Mouse (Mus musculus) forebrain, postnatal 0 days (tissue): ENCODE measurements at regions not wholly inside any gene's neighbourhood (a gene's known extent, or its start where the extent isn't known, plus 50 kb on each side); places are given as distances from the start of the nearest gene placed in this dataset.

Experiments
- ATAC-seq: fragments of 200-750 bp; cut with Nextera tagmentation; 2 replicates; pipeline ENCODE4 v1.8.0; 2017; ENCODE audit warnings: mild to moderate bottlenecking, moderate library complexity
- DNase-seq: peaks from one replicate; pipeline ENCODE4 v3.0.0-alpha.2; 2015
- H3K27ac ChIP-seq: fragments of 300-500 bp; sonication (generic); 2 replicates; pipeline ENCODE4 v1.5.1; 2014; ENCODE audit warnings: low read depth, mild to moderate bottlenecking, antibody characterized with exemption, low read length, moderate library complexity, mixed read lengths
- H3K27me3 ChIP-seq: fragments of 300-500 bp; sonication (generic); 2 replicates; pipeline ENCODE4 v1.6.1; 2014; ENCODE audit warnings: mild to moderate bottlenecking, low read length, mixed read lengths; ENCODE audit not compliant: insufficient read depth
- H3K36me3 ChIP-seq: fragments of 300-500 bp; sonication (generic); 2 replicates; pipeline ENCODE4 v1.6.1; 2014; ENCODE audit warnings: mild to moderate bottlenecking, moderate library complexity; ENCODE audit not compliant: insufficient read depth
- H3K4me1 ChIP-seq: fragments of 300-500 bp; sonication (generic); 2 replicates; pipeline ENCODE4 v1.6.1; 2014; ENCODE audit warnings: antibody characterized with exemption; ENCODE audit not compliant: insufficient read depth
- H3K4me2 ChIP-seq: fragments of 300-500 bp; sonication (generic); 2 replicates; pipeline ENCODE4 v1.6.1; 2014; ENCODE audit warnings: low read depth, mild to moderate bottlenecking, moderate library complexity
- H3K4me3 ChIP-seq: fragments of 300-500 bp; sonication (generic); 2 replicates; pipeline ENCODE4 v1.5.1; 2014; ENCODE audit warnings: low read depth, low read length, mixed read lengths
- H3K9ac ChIP-seq: fragments of 300-500 bp; sonication (generic); 2 replicates; pipeline ENCODE4 v1.6.1; 2014; ENCODE audit warnings: mild to moderate bottlenecking
- H3K9me3 ChIP-seq: fragments of 300-500 bp; sonication (generic); 2 replicates; pipeline ENCODE4 v1.6.1; 2016; ENCODE audit warnings: low read length
- CTCF ChIP-seq: sonication (generic); IDR thresholded peaks from 2 replicates; pipeline ENCODE4 v1.5.1; 2016; ENCODE audit warnings: antibody characterized with exemption, control low read depth, low read depth
- WGBS: fragments of 180-500 bp; shearing (Covaris S2); extraction: QIAGEN DNeasy Blood & Tissue Kit; methylation state at CpG from one replicate; pipeline ENCODE4 v1.1.7; 2014; 5-methylcytosine and 5-hydroxymethylcytosine counted together

- ATAC-seq (no peak), DNase-seq (no peak)
- Histone ChIP-seq H3K9ac (no peak overlapping the region), H3K4me2 (no peak overlapping the region), H3K9me3 (no peaks in the 10 kb centered on the region), H3K4me3 (no peak overlapping the region), H3K27ac (no peak overlapping the region), H3K27me3 (no peaks in the 10 kb centered on the region), H3K4me1 (no peaks in the 10 kb centered on the region), H3K36me3 (no peaks in the 10 kb centered on the region)
- 81% methylated on average over 9 of the region's 9 CpGs for WGBS
- TF ChIP-seq CTCF: no peak
These were observed 234.8 kb downstream of the 3110018I06Rik start for GRCm38 (mm10) chr12:107723062-107723859.

DNA sequence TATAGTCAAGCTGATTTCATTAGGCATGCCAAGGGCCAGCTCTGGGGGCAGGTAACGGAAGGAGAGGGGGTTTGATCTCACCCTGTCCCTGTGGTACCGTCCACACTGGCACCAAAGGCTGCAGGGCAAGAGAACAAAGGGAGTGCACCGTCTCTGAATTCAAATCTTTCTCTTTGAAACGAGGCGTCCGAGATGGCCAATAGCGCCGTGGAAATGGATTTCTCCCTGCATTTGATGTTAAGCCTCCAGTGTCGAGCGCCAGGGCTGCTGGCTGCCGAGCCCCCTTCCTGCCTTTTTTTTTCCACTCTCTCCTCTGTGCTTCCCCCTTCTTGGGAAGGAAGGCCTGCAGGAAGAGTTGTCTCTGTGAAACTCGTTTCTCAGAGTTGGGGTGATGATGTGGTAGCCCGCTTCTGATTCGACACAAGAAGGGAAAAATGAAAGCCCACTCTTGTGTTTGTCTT, 235.5 kb downstream of the 3110018I06Rik start:
- no peaks in the 10 kb centered on the region for H3K36me3 ChIP-seq
- H3K9me3 ChIP-seq: no peaks in the 10 kb centered on the region
- TF ChIP-seq CTCF: no peak
- no peaks in the 10 kb centered on the region for H3K4me1 ChIP-seq
- no peak overlapping the region for H3K4me2 ChIP-seq
- H3K27me3 ChIP-seq: no peaks in the 10 kb centered on the region
- no peak overlapping the region for H3K4me3 ChIP-seq
- no peak for DNase-seq
- no peak overlapping the region for H3K27ac ChIP-seq
- ATAC-seq: no peak
- no peak overlapping the region for H3K9ac ChIP-seq
- 29% methylated on average over 14 of the region's 14 CpGs for WGBS

DNA sequence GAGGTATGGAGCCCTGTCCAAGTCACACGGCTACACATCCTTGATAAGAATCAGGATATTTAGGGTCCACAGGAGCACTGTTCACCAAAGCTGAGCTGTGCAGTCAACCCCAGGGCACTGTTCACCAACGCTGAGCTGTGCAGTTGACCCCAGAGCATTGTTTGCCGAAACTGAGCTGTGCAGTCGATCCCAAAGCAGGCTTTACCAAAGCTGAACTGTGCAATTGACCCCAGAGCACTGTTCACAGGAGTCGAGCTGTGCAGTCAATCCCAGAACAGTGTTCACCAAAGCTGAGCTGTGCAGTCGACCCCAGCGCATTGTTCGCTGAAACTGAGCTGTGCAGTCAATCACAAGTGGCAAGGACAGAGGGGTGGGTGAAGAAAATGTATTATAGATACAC, 236.0 kb downstream of the 3110018I06Rik start:
- ATAC-seq (no peak), DNase-seq (no peak)
- TF ChIP-seq CTCF: no peak
- Histone ChIP-seq H3K4me2 (no peak overlapping the region), H3K9ac (no peak overlapping the region), H3K27ac (no peak overlapping the region), H3K36me3 (no peaks in the 10 kb centered on the region), H3K9me3 (no peaks in the 10 kb centered on the region), H3K27me3 (no peaks in the 10 kb centered on the region), H3K4me1 (no peaks in the 10 kb centered on the region), H3K4me3 (no peak overlapping the region)
- 51% methylated on average over 8 of the region's 8 CpGs for WGBS

DNA sequence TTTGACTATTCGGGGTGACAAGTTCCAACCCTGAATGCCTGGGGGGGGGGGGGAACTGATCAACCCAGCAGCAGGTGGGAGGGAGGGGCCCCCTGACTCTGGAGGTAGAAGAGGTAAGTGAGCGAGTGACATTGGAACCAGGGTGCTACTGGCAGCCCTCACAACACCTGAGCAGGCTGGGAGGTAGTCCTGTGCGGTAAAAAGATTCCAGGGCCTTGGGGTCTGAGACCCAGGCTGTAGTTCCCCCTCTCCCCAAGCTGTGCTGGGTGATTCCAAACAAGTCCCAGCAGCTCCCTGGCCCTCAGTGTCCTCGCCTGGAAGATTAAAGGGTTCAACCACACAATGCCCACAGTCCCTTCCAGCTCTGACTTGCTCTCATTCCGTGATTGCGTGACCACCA, 240.4 kb downstream of the 3110018I06Rik start:
- H3K9ac ChIP-seq: no peak overlapping the region
- no peak overlapping the region for H3K4me2 ChIP-seq
- no peak overlapping the region for H3K27ac ChIP-seq
- H3K27me3 ChIP-seq: no peaks in the 10 kb centered on the region
- H3K9me3 ChIP-seq: 0 out of 2 replicates have a peak, but pooled peaks cover 3% of the 10 kb centered on the region
- no peak for TF ChIP-seq CTCF
- no peak for DNase-seq
- H3K4me1 ChIP-seq: no peaks in the 10 kb centered on the region
- no peak overlapping the region for H3K4me3 ChIP-seq
- no peaks in the 10 kb centered on the region for H3K36me3 ChIP-seq
- no peak for ATAC-seq
- WGBS: 92% methylated on average over 6 of the region's 6 CpGs

GRCm38 (mm10) chr12:107729301-107729700, 240.9 kb downstream of the 3110018I06Rik start:
- Histone ChIP-seq H3K27ac (no peak overlapping the region), H3K4me2 (no peak overlapping the region), H3K9me3 (0 out of 2 replicates have a peak, but pooled peaks cover 3% of the 10 kb centered on the region), H3K9ac (no peak overlapping the region), H3K36me3 (no peaks in the 10 kb centered on the region), H3K4me1 (no peaks in the 10 kb centered on the region), H3K27me3 (no peaks in the 10 kb centered on the region), H3K4me3 (no peak overlapping the region)
- 93% methylated on average over 11 of the region's 11 CpGs for WGBS
- no peak for DNase-seq
- no peak for TF ChIP-seq CTCF
- ATAC-seq: no peak

DNA sequence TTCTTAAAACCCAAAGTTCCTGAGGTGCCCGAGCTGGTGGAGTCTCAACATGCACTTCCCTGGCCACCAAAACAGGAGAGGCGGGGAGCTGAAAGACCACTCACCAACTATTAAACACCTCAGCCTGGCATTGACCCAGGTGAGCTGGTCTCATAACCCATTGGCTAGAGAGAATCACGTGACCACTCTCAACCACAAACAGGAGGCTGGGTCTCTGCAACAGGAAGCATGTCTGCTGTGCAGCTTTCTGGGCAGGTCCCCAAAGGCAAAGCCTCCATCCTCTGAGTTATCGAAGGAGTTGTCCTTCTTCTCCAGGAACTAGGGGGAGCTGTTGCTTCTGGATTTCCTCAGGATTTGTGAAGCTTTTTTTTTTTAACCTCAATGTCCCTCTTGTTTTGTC, 242.5 kb downstream of the 3110018I06Rik start:
- H3K27ac ChIP-seq: no peak overlapping the region
- TF ChIP-seq CTCF: no peak
- no peak overlapping the region for H3K4me2 ChIP-seq
- no peaks in the 10 kb centered on the region for H3K4me1 ChIP-seq
- ATAC-seq: no peak
- DNase-seq: no peak
- H3K9me3 ChIP-seq: 0 out of 2 replicates have a peak, but pooled peaks cover 3% of the 10 kb centered on the region
- no peaks in the 10 kb centered on the region for H3K36me3 ChIP-seq
- H3K27me3 ChIP-seq: no peaks in the 10 kb centered on the region
- H3K4me3 ChIP-seq: no peak overlapping the region
- 76% methylated on average over 4 of the region's 4 CpGs for WGBS
- no peak overlapping the region for H3K9ac ChIP-seq

DNA sequence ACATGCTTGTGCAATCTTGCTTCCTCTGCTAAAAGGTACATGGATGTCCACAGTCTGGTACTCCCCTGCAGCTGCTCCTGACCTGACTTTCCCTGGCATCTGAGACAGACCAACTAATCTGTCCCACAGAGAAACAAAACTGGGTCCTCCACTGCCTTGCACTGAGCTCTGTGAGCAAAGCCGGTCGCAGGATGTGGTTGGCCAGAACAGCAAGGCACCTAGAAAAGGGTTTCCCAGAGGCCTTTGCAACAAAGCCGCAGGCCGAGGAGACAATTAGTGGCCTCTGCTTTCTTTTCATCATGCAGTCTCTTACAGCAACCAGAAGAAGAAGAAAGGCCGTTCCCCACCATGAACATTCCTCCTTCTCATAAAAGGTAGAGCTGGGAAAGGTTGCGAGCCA, 246.1 kb downstream of the 3110018I06Rik start:
- ATAC-seq (no peak), DNase-seq (no peak)
- no peaks in the 10 kb centered on the region for H3K27me3 ChIP-seq
- no peak overlapping the region for H3K9ac ChIP-seq
- H3K4me2 ChIP-seq: no peak overlapping the region
- no peak overlapping the region for H3K27ac ChIP-seq
- no peak overlapping the region for H3K4me3 ChIP-seq
- H3K36me3 ChIP-seq: no peaks in the 10 kb centered on the region
- WGBS: 84% methylated on average over 6 of the region's 6 CpGs
- no peaks in the 10 kb centered on the region for H3K4me1 ChIP-seq
- 0 out of 2 replicates have a peak, but pooled peaks cover 3% of the 10 kb centered on the region for H3K9me3 ChIP-seq
- TF ChIP-seq CTCF: no peak
